Mouse (Mus musculus): ENCODE results near the gene Ppp1r9b. TPM values are rescaled to one million over a fixed set of nuclear protein-coding genes. Genes with fewer than 3 reads are reported as not detected.

Ppp1r9b gene
- total RNA-seq, 2 experiments from 2014 or later, result 83.3 to 96.2 TPM

GRCm38 (mm10) chr11:94976199-94976598 is 14.6 kb upstream of the Ppp1r9b start, which contains the start of gene Sgca:
TSS of gene Sgca (minus strand) at chr11:94976327.
- DNase-seq, result no peak

GRCm38 (mm10) chr11:94978178-94978915 is 12.5 kb upstream of the Ppp1r9b start:
- DNase-seq, result no peak

GRCm38 (mm10) chr11:94978947-94979346 is 11.9 kb upstream of the Ppp1r9b start:
- peak; percentile 98 for DNase-seq

- no peak for DNase-seq
Measured at GRCm38 (mm10) chr11:94979462-94980179, 11.2 kb upstream of the Ppp1r9b start.

GRCm38 (mm10) chr11:94985140-94985539 is 5.7 kb upstream of the Ppp1r9b start:
- DNase-seq, result no peak

GRCm38 (mm10) chr11:94985822-94986221 is 5.0 kb upstream of the Ppp1r9b start:
- DNase-seq, result peak; percentile 64

- DNase-seq, result no peak
Measured at GRCm38 (mm10) chr11:94986435-94986834, 4.4 kb upstream of the Ppp1r9b start.

GRCm38 (mm10) chr11:94987341-94987740 is 3.5 kb upstream of the Ppp1r9b start:
- DNase-seq, result peak; percentile 48

- peak; percentile 64 for DNase-seq
Measured at GRCm38 (mm10) chr11:94987851-94988250, 3.0 kb upstream of the Ppp1r9b start.

- DNase-seq, result peak; percentile 47
Measured at GRCm38 (mm10) chr11:94988780-94989561, 1.9 kb upstream of the Ppp1r9b start.

- DNase-seq, result peak; percentile 87
Measured at GRCm38 (mm10) chr11:94989562-94990017, 1.2 kb upstream of the Ppp1r9b start.

GRCm38 (mm10) chr11:94990102-94990748 is 610 bp upstream of the Ppp1r9b start:
- DNase-seq, result no peak

GRCm38 (mm10) chr11:94991641-94992479 is 1.0 kb downstream of the Ppp1r9b start:
- DNase-seq, result peak; percentile 72

- DNase-seq, result peak; percentile 59
Measured at GRCm38 (mm10) chr11:94992480-94992753, 1.6 kb downstream of the Ppp1r9b start.

- peak; percentile 69 for DNase-seq
Measured at GRCm38 (mm10) chr11:94992754-94993606, 2.1 kb downstream of the Ppp1r9b start.

GRCm38 (mm10) chr11:94994208-94994814 is 3.5 kb downstream of the Ppp1r9b start:
- DNase-seq, result peak; percentile 66

- no peak for DNase-seq
Measured at GRCm38 (mm10) chr11:94994947-94995772, 4.3 kb downstream of the Ppp1r9b start.

- DNase-seq, result no peak
Measured at GRCm38 (mm10) chr11:94996101-94996500, 5.3 kb downstream of the Ppp1r9b start.

- DNase-seq, result no peak
Measured at GRCm38 (mm10) chr11:94996984-94997383, 6.1 kb downstream of the Ppp1r9b start.
